Mouse (Mus musculus) B cell, adult 62 days (primary cell): ENCODE data around the gene Acbd7. TPM values are rescaled to one million over a fixed set of nuclear protein-coding genes. Genes with fewer than 3 reads are reported as not detected.

ENCODE experiments used
- total RNA-seq: library from RNA; stranded (reverse); gene quantifications from 4 replicates; pipeline ENCODE4 v1.2.4, GENCODE M21; 2023

The Acbd7 gene
- total RNA-seq, result not detected in 4 replicates

GRCm38 (mm10) chr2:3335611-3336301, at the start of gene Acbd7:
TSS of gene Acbd7 (plus strand) at chr2:3336168.

GRCm38 (mm10) chr2:3332484-3333242, 3.3 kb upstream of the Acbd7 start, which contains the start of gene Rpp38:
TSS of gene Rpp38 (minus strand) at chr2:3332643.

Other genes with a start within 250 kb of the Acbd7 start
- gene Fam171a1, start 221.9 kb upstream of the Acbd7 start, total RNA-seq, result not detected in 4 replicates
- gene Nmt2, start 52.0 kb upstream of the Acbd7 start, total RNA-seq, result 33.2 to 35.7 TPM (median 34.1 TPM) in 4 replicates
- gene Rpp38, start 3.5 kb upstream of the Acbd7 start, total RNA-seq, result 2.6 to 4.5 TPM (median 3.6 TPM) in 4 replicates
- not detected in 4 replicates for gene Olah, start 61.0 kb downstream of the Acbd7 start, total RNA-seq
- 1.1 to 1.7 TPM in 2 of 4 replicates, not detected in the others for gene Meig1, start 86.5 kb downstream of the Acbd7 start, total RNA-seq
- gene Dclre1c, start 88.0 kb downstream of the Acbd7 start, total RNA-seq, result 74.4 to 83.8 TPM (median 80.2 TPM) in 4 replicates
- gene Suv39h2, start 138.9 kb downstream of the Acbd7 start, total RNA-seq, result 2.3 to 3.5 TPM (median 3.0 TPM) in 4 replicates
- gene Gm45902, start 176.6 kb downstream of the Acbd7 start, total RNA-seq, result 29.2 to 39.0 TPM (median 35.2 TPM) in 4 replicates
- 163 to 201 TPM (median 191 TPM) in 4 replicates for gene Hspa14, start 176.6 kb downstream of the Acbd7 start, total RNA-seq
- gene Cdnf, start 176.9 kb downstream of the Acbd7 start, total RNA-seq, result 0.81 to 1.5 TPM (median 0.96 TPM) in 4 replicates
- gene Fam107b, start 234.3 kb downstream of the Acbd7 start, total RNA-seq, result 284 to 345 TPM (median 311 TPM) in 4 replicates